ENCODE assay signal across 9 mouse cellular contexts in the genomic region with DNA sequence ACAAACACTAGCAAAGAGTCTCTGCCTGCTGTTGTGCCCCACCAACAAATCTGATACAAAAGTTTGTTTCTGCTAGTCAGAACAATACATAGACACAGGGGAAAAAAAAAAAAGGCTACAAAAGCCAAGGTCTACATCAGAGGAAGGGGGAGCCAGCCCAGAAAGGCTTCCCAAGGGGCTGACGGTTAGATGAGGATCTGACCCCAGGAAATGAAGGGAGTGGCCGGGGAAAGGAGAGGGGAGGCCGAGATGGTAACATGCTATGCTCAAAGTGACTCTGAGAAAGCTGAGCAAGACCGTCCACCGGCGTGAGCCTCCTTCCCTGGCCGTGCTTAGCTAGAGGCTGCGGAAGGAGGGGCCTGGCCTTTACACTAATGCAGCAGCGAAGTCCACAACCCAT.
"Had no signal": no experiment of that assay in that cellular context is flagged by ENCODE, and none has a peak within 500 bp of the region (broad histone marks: within the 10 kb centered on the region; RNA-seq: fewer than 3 reads in every experiment).

No protein-coding gene starts in this region.

- H3K9me3 ChIP-seq: intestine, embryonic 15.5 days; limb, embryonic 13.5 days; liver, embryonic 12.5 days; lung, embryonic 15.5 days; midbrain, embryonic 10.5 days; neural tube, embryonic 15.5 days had no signal

- H3K4me2 ChIP-seq: intestine, embryonic 15.5 days; limb, embryonic 13.5 days; liver, embryonic 12.5 days; lung, embryonic 15.5 days; neural tube, embryonic 15.5 days had no signal

- H3K27ac ChIP-seq: intestine, embryonic 15.5 days; limb, embryonic 13.5 days; liver, embryonic 12.5 days; lung, embryonic 15.5 days; midbrain, embryonic 10.5 days; neural tube, embryonic 15.5 days had no signal

- ATAC-seq: intestine, embryonic 15.5 days; liver, embryonic 12.5 days; liver, postnatal 0 days had no signal

- DNase-seq: liver, postnatal 0 days; midbrain, embryonic 14.5 days had no signal

- H3K4me3 ChIP-seq: intestine, embryonic 15.5 days; limb, embryonic 13.5 days; liver, embryonic 12.5 days; lung, embryonic 15.5 days; midbrain, embryonic 10.5 days; myocyte; neural tube, embryonic 15.5 days had no signal

- H3K9ac ChIP-seq: intestine, embryonic 15.5 days; limb, embryonic 13.5 days; liver, embryonic 12.5 days; liver, postnatal 0 days; lung, embryonic 15.5 days; neural tube, embryonic 15.5 days had no signal

- H3K36me3 ChIP-seq: intestine, embryonic 15.5 days; limb, embryonic 13.5 days; liver, embryonic 12.5 days; lung, embryonic 15.5 days; midbrain, embryonic 10.5 days; neural tube, embryonic 15.5 days had no signal

- H3K27me3 ChIP-seq: intestine, embryonic 15.5 days; limb, embryonic 13.5 days; liver, embryonic 12.5 days; lung, embryonic 15.5 days; neural tube, embryonic 15.5 days had no signal
